Mouse (Mus musculus) ES-E14 (cell line): ENCODE measurements at regions not wholly inside any gene's neighbourhood (a gene's known extent, or its start where the extent isn't known, plus 50 kb on each side); places are given as distances from the start of the nearest gene placed in this dataset.

Experiments
- CHD2 ChIP-seq: IDR thresholded peaks from 2 replicates; pipeline ENCODE4 v1.6.1; 2014; ENCODE audit warnings: mild to moderate bottlenecking, low read depth, low read length, inconsistent platforms
- HCFC1 ChIP-seq: IDR thresholded peaks from 2 replicates; pipeline ENCODE4 v1.6.1; 2012; ENCODE audit warnings: low read length, inconsistent platforms, borderline replicate concordance; ENCODE audit not compliant: insufficient read depth
- MAFK ChIP-seq: IDR thresholded peaks from 2 replicates; pipeline ENCODE4 v1.6.1; 2014; ENCODE audit warnings: mild to moderate bottlenecking, low read depth, low read length, inconsistent platforms; ENCODE audit not compliant: insufficient read depth
- ZNF384 ChIP-seq: IDR thresholded peaks from 2 replicates; pipeline ENCODE4 v1.6.1; 2012; ENCODE audit warnings: low read depth, low read length, inconsistent platforms

DNA sequence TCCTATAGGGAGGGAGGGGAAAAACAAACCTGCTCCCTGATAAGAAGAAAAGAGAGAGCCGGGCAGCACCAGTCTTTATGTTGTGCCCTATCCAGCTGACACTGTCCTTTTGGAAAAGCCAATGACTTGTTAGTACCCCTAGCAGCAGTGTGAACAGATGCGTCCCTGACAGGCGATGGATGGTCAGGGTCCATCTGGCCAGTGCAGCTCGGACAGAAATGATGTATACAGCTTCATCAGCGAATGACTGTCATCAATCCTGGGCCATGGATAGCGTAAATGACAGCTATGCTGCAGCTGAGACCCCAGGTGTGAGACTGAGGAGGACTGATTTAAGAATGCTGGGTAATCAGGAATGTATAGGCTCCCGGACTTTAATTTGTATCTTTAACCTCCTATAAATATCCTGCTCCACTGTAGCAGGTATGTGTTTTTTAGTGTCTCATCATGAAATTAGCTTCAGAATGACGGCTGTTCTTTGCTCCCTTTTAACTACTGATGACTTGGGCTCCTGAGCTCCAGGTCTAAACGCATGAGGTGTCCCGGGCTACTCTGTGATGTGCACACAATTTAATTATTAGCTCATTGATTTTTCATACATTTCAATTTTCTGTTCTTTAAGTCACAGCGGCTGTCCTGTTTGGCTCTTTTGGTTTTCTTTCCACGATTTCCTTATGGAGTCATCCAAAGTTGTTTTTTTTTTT lies 353.9 kb upstream of the Fign start:
- TF ChIP-seq CHD2 (no peak), MAFK (no peak), HCFC1 (no peak), ZNF384 (no peak)
